Mouse (Mus musculus): ENCODE measurements around the gene Sirpa.

- no peak for TF ChIP-seq NRF1 (IDR thresholded peaks at IDR 0.05; ENCODE audit: insufficient read depth, low read depth, low read length, poor library complexity, severe bottlenecking)
- TF ChIP-seq USF1 (IDR thresholded peaks at IDR 0.05; ENCODE audit: low read depth, low read length) = no peak
- no peak for TF ChIP-seq RAD21 (IDR thresholded peaks at IDR 0.05; ENCODE audit: low read depth, low read length)
- no peak for TF ChIP-seq EP300 (IDR thresholded peaks at IDR 0.05; ENCODE audit: low read depth in 1 of 2, low read length in 2 of 2)
- TF ChIP-seq CTCF (IDR thresholded peaks at IDR 0.05 in 2 of 3, conservative IDR thresholded peaks at IDR 0.05 in 1 of 3; ENCODE audit: control insufficient read depth in 1 of 3, insufficient read depth in 1 of 3, low read depth in 2 of 3, low read length in 3 of 3, poor library complexity in 1 of 3, severe bottlenecking in 1 of 3) = no peak
- TF ChIP-seq ZNF384 (IDR thresholded peaks at IDR 0.05; ENCODE audit: low read depth, low read length) = no peak
- no peak for TF ChIP-seq ETS1 (IDR thresholded peaks at IDR 0.05; ENCODE audit: low read depth, low read length)
- no peak for TF ChIP-seq ZMIZ1 (IDR thresholded peaks at IDR 0.05; ENCODE audit: low read depth, low read length)
- no peak for TF ChIP-seq GATA1 (IDR thresholded peaks at IDR 0.05; ENCODE audit: low read depth, low read length)
- TF ChIP-seq TAL1 (IDR thresholded peaks at IDR 0.05; ENCODE audit: low read length) = no peak
- no peak for TF ChIP-seq POLR2A (IDR thresholded peaks at IDR 0.05; ENCODE audit: control insufficient read depth in 1 of 2, insufficient read depth in 1 of 2, low read depth in 1 of 2, low read length in 2 of 2, poor library complexity in 1 of 2)
- TF ChIP-seq POLR2AphosphoS5 (IDR thresholded peaks at IDR 0.05; ENCODE audit: borderline replicate concordance, low read depth, low read length) = no peak
Observed at GRCm38 (mm10) chr2:129601894-129602663, 9.4 kb downstream of the Sirpa start.
